ENCODE assay signal across 9 mouse cellular contexts in genomic region chr2:121711748-121712384, GRCm38 (mm10).
DNase-seq lines count a peak whose midpoint lies in the region; ATAC-seq and TF ChIP-seq lines count a peak whose summit lies in the region.
"Had no signal": no experiment of that assay in that cellular context is flagged by ENCODE, and none has a peak within 500 bp of the region (broad histone marks: within the 10 kb centered on the region; RNA-seq: fewer than 3 reads in every experiment).

No protein-coding gene starts in this region.

- no peak overlapping the region for H3K9ac ChIP-seq in liver, embryonic 14.5 days (replicated peaks)
- H3K9ac ChIP-seq: forebrain, postnatal 0 days had no signal

- peak; percentile 52; the same call in 1 of the 2 replicates for ATAC-seq in liver, embryonic 14.5 days (ENCODE audit: insufficient read depth)
- ATAC-seq: forebrain, postnatal 0 days; Patski had no signal

- no peak overlapping the region for H3K4me3 ChIP-seq in liver, embryonic 14.5 days (ENCODE audit: insufficient read depth in 1 of 2, low read depth in 2 of 2, low read length in 2 of 2)

- peak overlapping the region; percentile 22; the same call in 1 of the 2 replicates for H3K4me2 ChIP-seq in liver, embryonic 14.5 days (ENCODE audit: low read depth)

- WGBS in liver, embryonic 14.5 days (ENCODE audit: insufficient replicate concordance), result 17% methylated on average over 9 of the region's 9 CpGs

- no peaks in the 10 kb centered on the region for H3K9me3 ChIP-seq in liver, embryonic 14.5 days (ENCODE audit: control insufficient read depth, low read length)

- no peak for TF ChIP-seq EP300 in liver, embryonic 14.5 days (IDR thresholded peaks at IDR 0.05; ENCODE audit: low read depth)

- no peaks in the 10 kb centered on the region for H3K36me3 ChIP-seq in liver, embryonic 14.5 days (replicated peaks; ENCODE audit: control insufficient read depth, insufficient read depth, low read depth)

- peaks cover 2 to 6% of the 10 kb centered on the region in 2 experiments; a peak in 2 of 4 replicates for H3K4me1 ChIP-seq in liver, embryonic 14.5 days (replicated peaks; ENCODE audit: control insufficient read depth in 2 of 2, insufficient read depth in 2 of 2, low read length in 1 of 2)

- peak; percentile 33 to 51 for DNase-seq in layer of hippocampus, postnatal 10 days (ENCODE audit: low spot score in 2 of 2)
- DNase-seq in layer of hippocampus, postnatal 25 days (ENCODE audit: extremely low spot score in 1 of 2, low spot score in 1 of 2), result no peak
- DNase-seq in MN1 (ENCODE audit: low spot score), result peak; percentile 34
- peak; percentile 27 for DNase-seq in embryo, embryonic 11 days
- peak in 1 of 3 experiments; percentile 13 for DNase-seq in liver, embryonic 14.5 days (ENCODE audit: low read depth in 3 of 3, low spot score in 3 of 3)
- DNase-seq in kidney, postnatal 25 days, result no peak
- DNase-seq in retina, postnatal 1 day, result no peak
- DNase-seq: forebrain, postnatal 0 days had no signal

- TF ChIP-seq CTCF in liver, embryonic 14.5 days (IDR thresholded peaks at IDR 0.05; ENCODE audit: low read depth), result no peak

- H3K27ac ChIP-seq in liver, embryonic 14.5 days, result no peak overlapping the region

- no peaks in the 10 kb centered on the region for H3K27me3 ChIP-seq in liver, embryonic 14.5 days (ENCODE audit: control insufficient read depth, insufficient read depth, low read length)

Comparison
In these comparisons a context has a peak if more than half of its experiments do, and no peak if none do; other contexts are left out.
1. DNase-seq: peak in layer of hippocampus, postnatal 10 days (2 of 2), MN1 (single experiment) and embryo, embryonic 11 days (single experiment); none in layer of hippocampus, postnatal 25 days (0 of 2), kidney, postnatal 25 days (0 of 2) and retina, postnatal 1 day (single experiment).